Mouse (Mus musculus) heart, adult 2 months (tissue): Measurements from ENCODE around the gene Hoxb4.

Source experiments
- CTCF ChIP-seq: fragments of 200-600 bp; IDR thresholded peaks from 2 replicates; pipeline ENCODE4 v1.8.1; 2022; ENCODE audit warnings: antibody characterized with exemption, mild to moderate bottlenecking, moderate library complexity
- POLR2A ChIP-seq: fragments of 200-500 bp; IDR thresholded peaks from 2 replicates; pipeline ENCODE4 v1.6.1; 2011; ENCODE audit warnings: mild to moderate bottlenecking, low read depth, low read length, control low read depth; ENCODE audit not compliant: insufficient read depth

- TF ChIP-seq POLR2A: no peak
- TF ChIP-seq CTCF: no peak
Observed at GRCm38 (mm10) chr11:96369140-96369539, 51.1 kb downstream of the Hoxb4 start.
